Mouse (Mus musculus) ZHBTc4 (cell line): ENCODE data around the gene Apold1.
A peak's percentile ranks its signal among the peaks of the same experiment; 100 is the strongest.

Experiments used
- DNase-seq: peaks from one replicate; pipeline ENCODE4 v3.0.0-alpha.2; 2011; ENCODE audit warnings: low read depth, low spot score

Gene Apold1

DNA sequence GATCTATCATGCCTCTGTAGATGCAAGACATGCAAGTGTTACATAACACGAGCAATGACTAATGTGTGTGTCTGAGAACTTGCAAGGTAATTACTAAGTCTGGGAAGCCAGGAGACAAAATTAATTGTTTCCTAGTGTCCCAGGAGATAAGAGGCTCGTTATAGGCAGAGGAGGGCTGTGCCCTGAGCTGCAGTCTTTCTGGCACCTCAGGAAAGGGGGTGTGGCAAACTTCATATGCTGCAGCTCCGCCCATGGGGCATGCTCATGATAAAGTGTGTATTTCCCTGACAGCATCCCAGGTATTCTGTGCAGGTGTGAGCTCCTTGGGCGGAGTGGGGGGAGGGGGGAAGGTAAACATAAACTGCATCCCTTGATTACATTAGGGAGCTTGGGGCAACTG is 9.4 kb upstream of the Apold1 start:
- no peak for DNase-seq

DNA sequence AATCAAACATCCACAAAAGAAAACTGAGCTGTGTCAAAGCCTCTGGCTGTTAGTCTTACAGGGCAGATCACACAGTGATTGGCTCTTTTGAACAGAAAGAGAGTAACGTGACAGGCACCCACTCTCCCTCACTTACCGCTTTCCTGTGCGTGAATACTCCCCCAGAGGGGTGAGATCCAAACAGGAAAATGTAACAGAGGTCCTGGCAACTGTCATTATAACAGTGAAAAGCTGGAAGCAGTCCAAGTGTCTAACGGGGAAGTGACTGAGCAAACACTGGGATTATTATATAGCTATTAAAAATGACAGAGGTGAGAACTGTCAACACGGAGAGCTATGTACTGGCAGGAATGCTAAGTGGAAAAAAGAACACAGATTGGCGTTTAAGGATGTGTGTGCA is 4.9 kb upstream of the Apold1 start:
- no peak for DNase-seq

DNA sequence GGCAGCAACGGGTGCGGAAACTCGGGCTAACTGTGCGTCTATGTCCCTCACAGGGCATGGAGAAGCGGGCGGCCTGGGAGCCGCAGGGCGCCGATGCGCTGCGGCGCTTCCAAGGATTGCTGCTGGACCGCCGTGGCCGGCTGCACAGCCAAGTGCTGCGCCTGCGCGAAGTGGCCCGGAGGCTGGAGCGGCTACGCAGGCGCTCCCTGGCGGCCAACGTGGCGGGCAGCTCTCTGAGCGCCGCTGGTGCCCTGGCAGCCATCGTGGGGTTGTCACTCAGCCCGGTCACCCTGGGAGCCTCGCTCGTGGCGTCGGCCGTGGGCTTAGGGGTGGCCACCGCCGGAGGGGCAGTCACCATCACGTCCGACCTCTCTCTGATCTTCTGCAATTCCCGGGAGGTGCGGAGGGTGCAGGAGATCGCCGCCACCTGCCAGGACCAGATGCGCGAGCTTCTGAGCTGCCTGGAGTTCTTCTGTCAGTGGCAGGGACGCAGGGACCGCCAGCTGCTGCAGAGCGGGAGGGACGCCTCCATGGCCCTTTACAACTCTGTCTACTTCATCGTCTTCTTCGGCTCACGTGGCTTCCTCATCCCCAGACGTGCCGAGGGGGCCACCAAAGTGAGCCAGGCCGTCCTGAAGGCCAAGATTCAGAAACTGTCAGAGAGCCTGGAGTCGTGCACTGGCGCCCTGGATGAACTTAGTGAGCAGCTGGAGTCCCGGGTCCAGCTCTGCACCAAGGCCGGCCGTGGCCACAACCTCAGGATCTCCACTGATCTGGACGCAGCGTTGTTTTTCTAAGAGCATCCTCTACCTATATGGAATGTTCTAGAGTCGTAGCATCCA is 2.2 kb downstream of the Apold1 start:
- DNase-seq: peak; percentile 93

DNA sequence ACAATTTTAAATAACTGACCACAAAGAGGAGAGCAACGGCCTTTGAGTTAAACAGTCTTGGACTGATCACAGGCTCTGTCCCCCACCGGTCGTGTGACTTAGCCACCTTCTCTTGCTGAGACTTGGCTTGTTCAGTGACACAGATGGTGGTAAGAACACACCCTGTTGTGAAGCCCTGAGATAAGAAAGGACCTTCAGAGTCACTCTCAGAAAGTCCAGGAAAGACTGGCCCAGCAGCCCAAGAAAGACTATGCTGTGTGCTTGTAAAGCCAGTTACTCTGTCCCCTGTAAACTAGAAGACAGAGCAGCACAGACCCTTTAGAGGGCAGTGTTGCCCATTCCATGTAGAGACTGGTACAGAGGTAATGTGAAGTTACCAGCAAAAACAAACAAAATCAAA is 3.2 kb downstream of the Apold1 start:
- DNase-seq: no peak

DNA sequence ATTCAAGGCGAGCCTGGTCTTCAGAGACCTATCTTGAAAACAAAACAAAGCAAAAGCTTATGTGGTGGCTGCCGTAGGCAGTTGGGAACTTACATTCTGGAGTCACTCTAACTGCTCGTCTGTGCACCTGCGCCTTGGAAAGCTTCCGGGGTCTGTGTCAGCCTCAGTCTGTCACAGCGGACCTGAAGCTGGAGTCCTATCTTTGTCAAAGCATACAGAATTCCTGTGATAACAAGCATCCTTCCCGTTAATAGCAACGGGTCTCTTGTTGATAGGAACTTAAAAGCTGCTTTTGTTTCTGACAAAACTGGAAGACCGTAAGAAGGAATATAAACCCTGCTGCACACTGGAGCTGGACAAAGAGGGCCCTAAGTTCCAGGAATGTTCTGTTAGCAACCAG is 6.9 kb downstream of the Apold1 start:
- no peak for DNase-seq

DNA sequence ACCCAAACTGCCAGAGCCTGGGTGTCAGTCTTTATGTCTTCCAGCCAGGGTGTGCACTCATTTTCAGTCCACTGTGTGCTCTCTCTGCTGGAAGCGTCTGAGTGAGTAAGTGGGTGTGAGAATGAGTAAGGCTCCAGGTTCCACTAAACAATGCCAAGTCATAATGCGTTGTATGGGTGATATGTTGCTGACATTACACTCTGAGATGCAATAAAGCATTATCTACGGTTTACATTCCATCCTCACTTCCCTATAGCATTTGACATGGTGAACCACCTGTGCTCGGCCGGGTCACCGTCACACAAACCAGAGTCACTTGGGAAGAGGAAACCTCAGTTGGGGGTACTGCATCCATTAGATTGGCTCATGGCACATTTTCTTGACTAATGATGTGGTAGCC is 9.2 kb downstream of the Apold1 start:
- no peak for DNase-seq

DNA sequence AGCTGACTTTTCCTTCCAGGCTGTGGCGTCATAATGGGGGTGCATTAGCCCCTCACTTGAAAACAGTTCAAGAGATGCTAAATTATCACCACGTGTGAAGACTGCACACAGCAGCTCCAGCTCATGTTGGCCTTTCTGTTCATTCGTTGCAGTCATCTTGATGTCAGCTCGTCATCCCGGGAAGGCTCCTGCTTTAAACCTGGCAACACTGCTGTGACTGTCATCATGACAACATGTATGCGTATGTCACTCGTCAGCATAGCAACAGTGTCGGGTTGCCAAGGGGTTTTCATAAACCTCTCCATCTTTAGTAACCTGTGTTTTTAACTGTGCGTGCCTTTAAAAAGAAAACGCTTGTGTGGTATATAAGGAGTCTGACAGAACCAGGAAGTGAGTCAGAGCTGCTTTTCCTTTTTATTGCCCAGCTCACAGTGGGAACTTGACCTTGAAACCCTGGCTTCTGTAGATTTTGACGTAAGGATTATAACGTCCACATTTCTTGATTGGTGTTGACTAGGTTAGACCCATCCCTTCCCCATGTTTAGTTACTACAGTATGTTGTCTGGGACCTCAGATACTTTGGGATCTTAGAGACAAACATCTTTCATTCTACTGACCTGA is 12.6 kb downstream of the Apold1 start:
- DNase-seq: no peak

DNA sequence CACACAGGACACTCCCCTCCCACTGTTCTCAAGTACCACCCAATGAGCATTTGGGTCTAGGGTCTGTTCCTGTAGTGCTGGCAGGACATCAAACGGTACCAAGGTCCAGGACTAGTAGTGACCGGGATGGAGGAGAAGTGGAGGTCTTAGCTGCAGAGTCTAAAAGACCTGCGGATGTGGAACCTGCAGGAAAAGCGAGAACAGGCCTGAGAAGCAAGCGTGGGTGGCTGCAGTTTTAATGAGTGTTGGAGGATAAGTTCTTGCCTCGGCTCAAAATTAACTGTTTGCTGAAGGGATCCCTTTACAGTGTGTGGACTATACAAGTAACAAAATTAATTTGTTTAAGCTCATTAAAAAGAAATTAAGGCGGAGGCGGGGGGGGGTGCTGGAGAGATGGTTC is 13.5 kb downstream of the Apold1 start:
- DNase-seq: no peak

DNA sequence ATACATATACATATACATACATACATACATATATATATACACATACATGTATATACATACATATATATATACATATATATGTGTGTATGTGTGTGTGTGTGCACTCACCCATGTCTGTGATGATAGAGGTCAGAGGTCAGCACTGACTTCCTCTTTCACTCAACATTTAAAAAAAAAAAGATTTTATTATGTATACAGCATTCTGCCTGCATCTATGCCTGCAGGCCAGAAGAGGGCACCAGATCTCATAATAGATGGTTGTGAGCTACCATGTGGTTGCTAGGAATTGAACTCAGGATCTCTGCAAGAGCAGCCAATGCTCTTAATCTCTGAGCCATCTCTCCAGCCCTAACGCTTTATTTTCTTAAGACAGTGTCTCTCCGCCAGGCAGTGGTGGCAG is 15.4 kb downstream of the Apold1 start:
- peak; percentile 61 for DNase-seq

DNA sequence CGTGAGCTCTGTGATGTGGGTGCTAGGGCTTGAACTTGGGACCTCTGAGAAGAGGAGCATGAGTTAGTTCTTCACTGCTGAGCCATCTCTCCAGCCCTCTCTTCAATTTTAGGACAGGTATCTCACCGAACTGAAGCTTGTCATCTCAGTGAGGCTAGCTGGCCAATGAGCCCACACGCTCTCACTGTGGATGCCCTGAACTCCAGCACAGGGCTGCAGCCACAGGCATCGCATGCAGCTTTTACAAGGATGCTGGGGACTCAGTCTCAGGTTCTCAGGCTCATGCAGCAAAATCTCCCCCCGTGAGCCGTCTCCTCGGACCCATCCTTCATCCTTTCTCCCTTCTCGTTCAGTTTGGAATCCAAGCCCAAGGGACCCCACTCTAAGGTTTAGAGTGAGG is 16.6 kb downstream of the Apold1 start:
- DNase-seq: no peak

DNA sequence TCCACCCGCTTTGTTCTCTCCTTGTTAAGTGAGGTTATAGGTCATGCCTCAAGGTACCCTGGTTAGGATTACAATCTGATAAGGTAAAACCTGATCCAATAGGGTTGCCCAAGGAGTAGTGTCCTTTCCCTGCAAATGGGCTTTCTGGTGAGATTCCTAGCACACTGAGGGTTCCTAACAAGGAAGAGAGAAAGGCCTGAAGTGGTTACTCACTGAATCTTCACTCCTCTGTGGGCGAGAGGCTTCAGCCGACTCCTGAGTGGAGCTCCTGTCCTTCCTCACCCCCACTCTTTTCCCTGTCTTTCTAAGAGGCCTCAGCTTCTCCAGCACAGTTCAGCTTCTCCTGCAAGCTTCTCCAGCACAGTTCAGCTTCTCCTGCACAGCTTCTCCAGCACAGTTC is 17.3 kb downstream of the Apold1 start:
- DNase-seq: no peak

DNA sequence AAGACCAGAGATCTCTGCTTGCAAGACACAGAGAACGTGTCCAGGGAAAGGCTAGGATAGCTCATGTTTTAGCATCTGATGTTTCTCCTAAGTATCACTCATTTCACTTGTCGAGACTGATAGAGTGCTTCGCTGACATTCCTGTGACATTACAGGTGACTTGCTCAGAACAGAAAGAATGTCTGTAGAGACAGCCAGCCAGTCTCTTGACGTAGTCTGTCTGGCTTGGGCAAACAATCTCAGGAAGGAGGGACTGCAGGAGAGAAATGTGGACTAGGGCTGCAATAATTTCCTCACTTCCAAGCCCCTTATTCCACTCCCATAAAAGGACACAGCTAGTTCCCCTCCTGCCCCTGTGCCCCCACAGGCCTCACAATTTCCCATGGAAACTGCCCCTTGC is 18.8 kb downstream of the Apold1 start:
- no peak for DNase-seq

DNA sequence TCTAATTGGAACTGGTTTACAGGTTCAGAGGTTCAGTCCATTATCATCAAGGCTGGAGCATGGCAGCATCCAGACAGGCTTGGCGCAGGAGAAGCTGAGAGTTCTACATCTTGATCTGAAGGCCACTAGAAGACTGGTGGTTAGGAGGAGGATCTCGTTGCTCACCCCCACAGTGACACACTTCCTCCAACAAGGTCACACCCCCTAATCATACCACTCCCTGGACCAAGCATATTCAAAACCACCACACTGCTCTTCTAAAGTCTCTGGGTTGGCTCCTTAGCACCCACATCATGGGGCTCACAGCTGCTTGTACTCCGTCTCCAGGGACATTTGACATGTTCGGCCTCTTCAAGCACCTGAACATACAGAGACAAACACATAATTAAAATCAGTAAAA is 20.5 kb downstream of the Apold1 start:
- DNase-seq: no peak

DNA sequence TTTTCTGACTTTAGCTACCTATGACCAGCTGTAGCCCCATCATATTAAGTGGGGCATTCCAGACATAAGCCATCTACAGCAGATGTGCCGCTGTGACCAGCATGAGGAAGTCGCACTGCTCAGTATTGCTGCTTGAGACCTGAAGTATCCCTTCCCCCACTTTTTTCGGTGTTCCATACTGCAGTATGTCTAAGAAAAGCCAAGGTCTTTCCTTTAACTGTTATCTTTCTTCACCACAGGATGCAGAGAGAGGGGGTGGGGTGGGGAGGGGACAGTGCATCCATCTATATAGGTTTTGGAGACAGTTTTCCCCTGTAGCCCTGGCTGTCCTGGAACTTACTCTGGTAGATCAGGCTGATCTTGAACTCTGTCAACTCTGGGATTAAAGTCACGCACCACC is 24.9 kb downstream of the Apold1 start:
- no peak for DNase-seq

DNA sequence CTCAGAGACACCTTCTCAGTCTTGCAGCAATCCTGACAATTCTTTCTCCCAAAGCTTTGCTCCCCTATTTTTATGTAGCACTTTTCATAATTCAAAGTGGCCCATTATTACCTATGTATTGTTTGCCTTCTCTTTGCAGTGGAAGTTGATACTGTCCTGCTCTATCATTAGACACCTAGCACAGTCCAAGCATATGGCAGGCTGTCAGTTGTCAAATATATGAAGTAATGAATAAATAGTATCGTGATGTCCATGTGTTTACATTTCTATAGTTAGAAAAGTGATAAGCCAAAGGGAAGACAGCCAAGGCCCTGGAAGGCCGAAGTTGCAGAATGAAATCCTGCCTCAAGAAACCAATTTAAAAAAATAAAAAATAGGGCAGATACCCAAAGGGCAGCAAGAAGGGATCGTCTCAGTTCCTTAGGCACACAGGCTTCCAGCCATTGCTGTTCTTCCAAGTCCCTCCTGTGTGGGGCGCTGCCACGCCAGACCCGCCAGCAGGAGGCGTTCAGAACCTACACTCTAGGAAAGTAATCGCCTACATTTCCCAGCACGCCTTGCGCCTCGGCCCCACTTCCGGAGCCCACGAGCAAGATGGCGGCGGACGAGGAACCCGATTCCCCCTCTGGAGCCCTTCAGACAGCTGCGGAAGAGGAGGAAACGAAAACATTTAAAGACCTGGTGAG is 29.7 kb downstream of the Apold1 start, which contains the start of gene Ddx47:
TSS of gene Ddx47 (plus strand) at position 565 of the 686 bp plus-strand sequence.
- peak; percentile 97 for DNase-seq

DNA sequence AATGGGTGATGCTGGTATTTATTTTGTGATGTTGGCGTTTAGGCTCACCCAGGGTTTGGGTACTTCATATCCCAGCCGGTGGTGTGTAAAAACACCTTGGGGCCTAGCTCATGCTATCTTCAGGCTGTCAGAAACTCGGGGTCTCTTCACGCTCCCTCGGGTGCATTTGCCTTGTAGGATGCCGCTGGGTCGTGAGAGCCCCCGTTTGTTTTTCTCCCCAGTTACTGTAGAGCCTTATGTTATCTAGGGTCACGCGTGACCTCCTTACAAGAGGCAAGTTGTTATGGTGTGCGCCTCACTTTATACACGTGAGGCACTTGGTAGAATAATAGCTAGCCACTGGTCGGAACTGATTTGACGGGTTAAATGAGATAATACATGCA is 30.2 kb downstream of the Apold1 start:
- no peak for DNase-seq

DNA sequence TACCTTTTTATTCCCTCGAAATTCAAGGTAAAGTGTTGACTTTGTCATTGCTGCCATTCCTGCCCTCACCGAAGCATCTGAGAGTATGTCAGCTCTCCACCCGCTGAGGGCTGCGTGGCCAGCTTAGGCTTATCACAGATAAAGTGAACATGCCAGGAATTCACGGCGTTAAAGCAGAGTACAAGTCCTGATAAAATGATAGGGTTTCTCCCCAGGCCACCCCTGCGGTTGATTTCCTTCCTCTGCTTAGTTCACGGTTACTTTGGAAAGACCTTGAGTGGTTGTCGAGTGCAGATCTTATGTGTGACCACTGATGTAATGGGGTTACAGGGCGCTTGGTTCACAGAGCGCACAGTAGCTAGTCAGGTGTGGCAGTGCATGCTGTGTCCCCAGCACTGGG is 35.7 kb downstream of the Apold1 start:
- no peak for DNase-seq

DNA sequence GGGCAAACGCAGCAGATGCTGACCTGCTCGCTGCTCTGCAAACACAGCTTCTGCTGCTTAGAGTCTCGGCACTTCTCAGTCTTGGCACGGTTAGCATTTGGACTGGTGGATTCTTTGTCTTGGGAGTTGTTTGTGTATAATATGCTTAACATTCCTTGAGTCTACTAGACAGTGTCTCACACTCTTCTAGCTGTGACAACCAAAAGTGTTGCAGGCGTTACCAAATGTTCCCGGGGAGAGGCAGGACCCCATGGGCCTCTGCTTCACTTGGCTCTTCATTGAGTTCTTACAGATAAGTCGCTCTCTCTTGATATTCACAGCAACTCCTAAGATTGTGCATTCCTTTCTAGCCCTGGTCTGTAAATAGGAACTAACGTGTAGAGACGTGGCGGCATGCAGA is 38.0 kb downstream of the Apold1 start:
- no peak for DNase-seq

DNA sequence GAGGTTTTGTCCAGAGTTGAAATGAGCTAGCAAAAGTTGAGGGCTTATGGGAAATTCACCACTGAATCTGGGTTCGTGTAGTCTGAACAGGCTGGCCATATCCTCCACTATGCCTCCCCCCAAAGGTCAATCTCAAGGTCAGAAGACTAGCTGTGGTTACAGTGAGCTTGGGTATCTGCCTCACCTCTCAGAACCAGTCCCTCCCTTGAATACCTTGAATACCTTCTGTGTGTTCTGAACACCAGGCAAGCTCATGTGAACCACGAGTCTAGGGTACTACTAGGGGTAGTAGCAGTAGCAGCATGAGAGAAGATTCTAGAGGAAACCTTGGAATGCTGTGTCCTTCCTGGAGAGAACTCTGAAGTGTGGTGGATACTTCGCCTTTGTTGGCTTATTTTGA is 40.1 kb downstream of the Apold1 start:
- DNase-seq: peak; percentile 57

DNA sequence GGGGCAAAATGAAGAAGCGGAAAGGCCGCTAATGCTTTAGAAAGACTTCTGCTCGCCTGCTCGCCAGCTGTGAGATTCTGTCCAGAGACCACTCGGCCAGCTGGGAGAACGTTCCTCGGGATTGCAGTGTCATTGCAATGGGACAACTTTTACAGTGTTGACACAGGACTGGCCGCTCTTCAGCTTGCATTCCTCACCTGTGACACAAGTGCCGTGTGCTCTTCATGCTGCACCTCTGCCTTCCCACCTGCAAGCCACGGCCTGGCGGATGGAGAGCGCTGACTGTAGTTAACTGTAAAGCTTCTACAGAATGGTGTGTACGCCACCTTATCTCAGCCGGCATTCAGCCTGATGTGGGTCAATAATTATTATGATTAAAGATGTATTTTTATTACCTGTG is 41.9 kb downstream of the Apold1 start:
- DNase-seq: no peak

DNA sequence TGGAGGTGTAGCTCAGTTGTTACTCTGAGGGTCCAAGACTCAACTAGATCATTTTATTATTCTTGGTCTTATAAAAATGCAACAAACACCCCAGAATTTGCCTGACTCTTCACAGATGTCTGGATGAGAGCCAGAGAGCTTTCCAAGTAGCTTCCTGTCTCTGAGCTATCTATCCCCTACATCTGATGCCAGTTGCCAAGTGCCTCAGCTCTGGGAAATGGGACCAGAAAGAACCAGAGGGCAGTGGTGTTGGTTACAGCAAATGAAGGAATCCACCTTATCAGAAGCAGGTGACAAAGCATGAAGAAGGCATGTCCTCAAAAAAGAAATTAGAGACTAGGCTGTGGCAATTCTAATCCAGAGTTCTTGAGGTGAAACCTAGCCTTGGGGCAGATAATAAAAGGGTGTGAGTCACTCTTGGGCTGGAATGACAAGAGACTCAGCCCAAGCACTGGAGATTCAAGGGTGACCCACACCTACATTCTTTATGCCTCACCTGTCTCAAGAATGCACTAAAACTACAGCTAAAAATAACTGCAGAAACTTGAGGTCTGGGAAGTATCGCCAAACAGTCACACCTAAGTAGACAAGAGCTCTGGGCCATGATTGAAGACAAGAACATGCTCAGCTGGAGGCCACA is 43.4 kb downstream of the Apold1 start:
- DNase-seq: peak; percentile 66

DNA sequence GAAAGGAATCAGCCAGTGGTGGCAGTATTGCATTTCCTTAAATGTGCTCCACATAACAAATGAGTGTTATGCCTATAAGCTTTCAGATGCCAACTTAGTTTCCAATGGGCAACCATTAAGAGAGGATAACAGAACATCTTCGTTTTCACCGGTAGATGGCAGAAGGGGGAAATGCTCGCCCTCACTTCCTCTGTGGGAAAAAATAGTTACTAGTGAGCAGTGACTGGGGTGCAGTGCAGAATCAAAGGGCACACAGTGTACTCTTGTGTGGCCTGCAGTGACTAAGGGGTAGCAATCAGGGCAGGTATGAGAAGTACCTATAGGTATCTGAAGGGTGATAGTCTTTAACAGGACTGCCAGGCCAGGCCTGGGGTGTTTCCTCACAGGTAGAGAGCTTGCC is 44.7 kb downstream of the Apold1 start:
- DNase-seq: peak; percentile 46
